Mouse (Mus musculus): ENCODE data around the gene Serpina3b.

The Serpina3b gene

GRCm38 (mm10) chr12:104127696-104128095 lies at the start of gene Serpina3b:
TSS of gene Serpina3b (plus strand) at chr12:104127996.
- DNase-seq (ENCODE audit: low spot score): no peak

- no peak for DNase-seq (ENCODE audit: low spot score)
These were observed 37.7 kb upstream of the Serpina3b start for GRCm38 (mm10) chr12:104090119-104090518.

GRCm38 (mm10) chr12:104091303-104091702 lies 36.5 kb upstream of the Serpina3b start:
- DNase-seq (ENCODE audit: low spot score): no peak

- peak; percentile 41 for DNase-seq (ENCODE audit: low spot score)
These were observed 27.0 kb upstream of the Serpina3b start, which contains the start of gene Serpina5 for GRCm38 (mm10) chr12:104100768-104101167. TSS of gene Serpina5 (plus strand) at chr12:104101113.

GRCm38 (mm10) chr12:104105847-104106246 lies 21.9 kb upstream of the Serpina3b start:
- DNase-seq (ENCODE audit: low spot score): no peak

GRCm38 (mm10) chr12:104106919-104107318 lies 20.9 kb upstream of the Serpina3b start:
- no peak for DNase-seq (ENCODE audit: low spot score)

GRCm38 (mm10) chr12:104108507-104108906 lies 19.3 kb upstream of the Serpina3b start:
- no peak for DNase-seq (ENCODE audit: low spot score)

GRCm38 (mm10) chr12:104112333-104112732 lies 15.5 kb upstream of the Serpina3b start, which contains the start of gene Serpina3a:
TSS of gene Serpina3a (plus strand) at chr12:104112724.
- DNase-seq (ENCODE audit: low spot score): peak; percentile 51

- no peak for DNase-seq (ENCODE audit: low spot score)
These were observed 12.7 kb upstream of the Serpina3b start for GRCm38 (mm10) chr12:104114921-104115579.

- DNase-seq (ENCODE audit: low spot score): no peak
These were observed 4.7 kb upstream of the Serpina3b start for GRCm38 (mm10) chr12:104123097-104123496.

GRCm38 (mm10) chr12:104123996-104124395 lies 3.8 kb upstream of the Serpina3b start:
- no peak for DNase-seq (ENCODE audit: low spot score)

GRCm38 (mm10) chr12:104125021-104125560 lies 2.7 kb upstream of the Serpina3b start:
- no peak for DNase-seq (ENCODE audit: low spot score)

- no peak for DNase-seq (ENCODE audit: low spot score)
These were observed 3.2 kb downstream of the Serpina3b start for GRCm38 (mm10) chr12:104131041-104131440.

- DNase-seq (ENCODE audit: low spot score): no peak
These were observed 10.4 kb downstream of the Serpina3b start for GRCm38 (mm10) chr12:104138216-104138615.

- DNase-seq (ENCODE audit: low spot score): no peak
These were observed 12.8 kb downstream of the Serpina3b start for GRCm38 (mm10) chr12:104140543-104141103.

- no peak for DNase-seq (ENCODE audit: low spot score)
These were observed 13.7 kb downstream of the Serpina3b start for GRCm38 (mm10) chr12:104141506-104141905.

- DNase-seq (ENCODE audit: low spot score): no peak
These were observed 14.6 kb downstream of the Serpina3b start for GRCm38 (mm10) chr12:104142427-104142826.

GRCm38 (mm10) chr12:104143286-104143685 lies 15.5 kb downstream of the Serpina3b start:
- DNase-seq (ENCODE audit: low spot score): no peak

GRCm38 (mm10) chr12:104145571-104145970 lies 17.8 kb downstream of the Serpina3b start:
- no peak for DNase-seq (ENCODE audit: low spot score)

- DNase-seq (ENCODE audit: low spot score): peak; percentile 29
These were observed 24.2 kb downstream of the Serpina3b start for GRCm38 (mm10) chr12:104151989-104152388.

GRCm38 (mm10) chr12:104153041-104153645 lies 25.3 kb downstream of the Serpina3b start:
- DNase-seq (ENCODE audit: low spot score): no peak

- no peak for DNase-seq (ENCODE audit: low spot score)
These were observed 25.9 kb downstream of the Serpina3b start, which contains the start of gene Serpina3c for GRCm38 (mm10) chr12:104153656-104154055. TSS of gene Serpina3c (minus strand) at chr12:104153870.

- peak; percentile 59 for DNase-seq (ENCODE audit: low spot score)
These were observed 47.0 kb downstream of the Serpina3b start for GRCm38 (mm10) chr12:104174747-104175146.

Data from ovary, adult 18-20 months (tissue).